Mouse (Mus musculus): ENCODE measurements around the gene Olfr495. TPM values are rescaled to one million over a fixed set of nuclear protein-coding genes. Genes with fewer than 3 reads are reported as not detected.

The Olfr495 gene
- polyA plus RNA-seq (2016; fragmentation: Nextera tagmentation; extraction: Ambion mirVana): not detected in 2 replicates

DNA sequence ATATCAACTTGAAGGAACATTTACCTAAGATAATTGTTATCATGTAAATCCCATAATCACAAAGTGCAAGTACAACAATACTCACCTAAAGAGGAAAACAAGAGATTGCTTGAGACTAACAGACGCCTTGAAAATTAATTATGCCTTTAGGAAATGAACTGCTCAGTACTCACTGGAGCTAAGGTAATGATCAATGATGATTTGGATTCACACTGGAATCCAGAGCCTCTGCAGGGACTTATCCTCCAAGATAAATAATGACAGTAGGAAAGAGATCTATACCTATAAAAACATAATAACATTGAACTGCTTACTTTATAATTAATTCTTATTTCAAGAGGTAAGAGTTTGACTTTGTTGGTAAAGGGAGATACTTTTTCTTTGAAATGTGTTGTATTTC is at the start of gene Olfr495:
Gene Olfr495, plus strand, starts transcription at position 301 of the 400 bp plus-strand sequence.
- 59% methylated on average over 1 of the region's 1 CpGs for WGBS
- ATAC-seq (ENCODE audit: insufficient number of reproducible peaks, low FRiP score): no peak
- no peak within 1 kb of the TSS for H3K9ac ChIP-seq
- no peaks in the 10 kb centered on the region for H3K36me3 ChIP-seq
- no peaks in the 10 kb centered on the region for H3K4me1 ChIP-seq (replicated peaks)
- no peak within 1 kb of the TSS for H3K27ac ChIP-seq (ENCODE audit: poor library complexity, severe bottlenecking)
- no peak within 1 kb of the TSS for H3K4me3 ChIP-seq
- H3K9me3 ChIP-seq (replicated peaks): no peaks in the 10 kb centered on the region
- H3K27me3 ChIP-seq (replicated peaks): no peaks in the 10 kb centered on the region
- H3K4me2 ChIP-seq: no peak within 1 kb of the TSS

- Histone ChIP-seq H3K4me1 (replicated peaks) (no peaks in the 10 kb centered on the region), H3K4me3 (no peak within 1 kb of the TSS), H3K9ac (no peak within 1 kb of the TSS), H3K9me3 (replicated peaks) (peaks cover under 1% of the 10 kb centered on the region; the same call in 1 of the 2 replicates), H3K4me2 (no peak within 1 kb of the TSS), H3K27ac (ENCODE audit: poor library complexity, severe bottlenecking) (no peak within 1 kb of the TSS), H3K36me3 (no peaks in the 10 kb centered on the region), H3K27me3 (replicated peaks) (no peaks in the 10 kb centered on the region)
- 48% methylated on average over 1 of the region's 1 CpGs for WGBS
- ATAC-seq (ENCODE audit: insufficient number of reproducible peaks, low FRiP score): no peak
Measured at GRCm38 (mm10) chr7:108346879-108347278, 46.1 kb upstream of the Olfr495 start, which contains the start of gene Olfr493. Gene Olfr493 (minus strand): TSS chr7:108346979.

DNA sequence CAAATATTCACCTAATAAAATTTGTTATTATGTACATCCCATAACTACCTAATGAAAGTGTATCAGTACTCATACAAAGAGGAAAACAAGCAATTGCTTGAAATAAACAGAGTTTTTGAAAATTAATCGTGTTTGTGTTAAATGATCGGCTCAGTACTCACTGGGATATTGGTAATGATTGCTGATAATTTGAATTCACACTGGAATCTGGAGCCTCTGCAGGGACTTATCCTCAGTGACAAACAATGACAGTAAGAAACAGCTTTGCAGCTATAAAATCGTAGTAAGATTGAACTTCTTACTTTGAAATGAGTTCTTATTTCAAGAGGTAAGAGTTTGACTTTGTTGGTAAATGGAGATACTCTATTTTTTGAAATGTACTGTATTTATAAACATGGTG is 27.9 kb upstream of the Olfr495 start, which contains the start of gene Olfr494:
Gene Olfr494, plus strand, starts transcription at position 301 of the 400 bp plus-strand sequence.
- no peak within 1 kb of the TSS for H3K9ac ChIP-seq
- H3K9me3 ChIP-seq (replicated peaks): peaks cover 12% of the 10 kb centered on the region; the same call in 1 of the 2 replicates
- H3K27me3 ChIP-seq (replicated peaks): no peaks in the 10 kb centered on the region
- H3K36me3 ChIP-seq: no peaks in the 10 kb centered on the region
- no peak within 1 kb of the TSS for H3K4me3 ChIP-seq
- no peak for ATAC-seq (ENCODE audit: insufficient number of reproducible peaks, low FRiP score)
- 60% methylated on average over 3 of the region's 3 CpGs for WGBS
- H3K4me1 ChIP-seq (replicated peaks): no peaks in the 10 kb centered on the region
- H3K4me2 ChIP-seq: no peak within 1 kb of the TSS
- no peak within 1 kb of the TSS for H3K27ac ChIP-seq (ENCODE audit: poor library complexity, severe bottlenecking)

DNA sequence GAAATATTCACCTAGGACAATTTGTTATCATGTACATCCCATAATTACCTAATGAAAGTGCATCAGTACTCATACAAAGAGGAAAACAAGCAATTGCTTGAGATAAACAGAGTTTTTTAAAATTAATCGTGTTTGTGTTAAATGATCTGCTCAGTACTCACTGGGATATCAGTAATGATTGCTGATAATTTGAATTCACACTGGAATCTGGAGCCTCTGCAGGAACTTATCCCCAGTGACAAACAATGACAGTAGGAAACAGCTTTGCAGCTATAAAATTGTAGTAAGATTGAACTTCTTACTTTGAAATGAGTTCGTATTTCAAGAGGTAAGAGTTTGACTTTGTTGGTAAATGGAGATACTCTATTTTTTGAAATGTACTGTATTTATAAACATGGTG is 27.2 kb downstream of the Olfr495 start, which contains the start of gene Olfr497:
Gene Olfr497, plus strand, starts transcription at position 301 of the 400 bp plus-strand sequence.
- no peak for ATAC-seq (ENCODE audit: insufficient number of reproducible peaks, low FRiP score)
- whole genome bisulfite sequencing: 65% methylated on average over 2 of the region's 2 CpGs

More for the DNA sequence above, 27.2 kb downstream of the Olfr495 start, which contains the start of gene Olfr497:
- H3K4me1 ChIP-seq (replicated peaks): no peaks in the 10 kb centered on the region
- no peak within 1 kb of the TSS for H3K9ac ChIP-seq
- no peaks in the 10 kb centered on the region for H3K9me3 ChIP-seq (replicated peaks)
- no peaks in the 10 kb centered on the region for H3K27me3 ChIP-seq (replicated peaks)
- no peak within 1 kb of the TSS for H3K4me2 ChIP-seq
- H3K27ac ChIP-seq (ENCODE audit: poor library complexity, severe bottlenecking): no peak within 1 kb of the TSS
- no peak within 1 kb of the TSS for H3K4me3 ChIP-seq
- H3K36me3 ChIP-seq: no peaks in the 10 kb centered on the region

Other genes with a start within 250 kb of the Olfr495 start
- not detected in 2 replicates for gene Olfr485, start 233.3 kb upstream of the Olfr495 start, polyA plus RNA-seq (2016; fragmentation: Nextera tagmentation; extraction: Ambion mirVana)
- not detected in 2 replicates for gene Olfr486, start 220.4 kb upstream of the Olfr495 start, polyA plus RNA-seq (2016; fragmentation: Nextera tagmentation; extraction: Ambion mirVana)
- gene Olfr487, start 178.5 kb upstream of the Olfr495 start, polyA plus RNA-seq (2016; fragmentation: Nextera tagmentation; extraction: Ambion mirVana): not detected in 2 replicates
- gene Olfr488, start 134.8 kb upstream of the Olfr495 start, polyA plus RNA-seq (2016; fragmentation: Nextera tagmentation; extraction: Ambion mirVana): not detected in 2 replicates
- not detected in 2 replicates for gene Olfr490, start 104.2 kb upstream of the Olfr495 start, polyA plus RNA-seq (2016; fragmentation: Nextera tagmentation; extraction: Ambion mirVana)
- gene Olfr491, start 79.7 kb upstream of the Olfr495 start, polyA plus RNA-seq (2016; fragmentation: Nextera tagmentation; extraction: Ambion mirVana): not detected in 2 replicates
- gene Olfr492, start 69.5 kb upstream of the Olfr495 start, polyA plus RNA-seq (2016; fragmentation: Nextera tagmentation; extraction: Ambion mirVana): not detected in 2 replicates
- not detected in 2 replicates for gene Olfr493, start 46.2 kb upstream of the Olfr495 start, polyA plus RNA-seq (2016; fragmentation: Nextera tagmentation; extraction: Ambion mirVana)
- gene Olfr494, start 27.8 kb upstream of the Olfr495 start, polyA plus RNA-seq (2016; fragmentation: Nextera tagmentation; extraction: Ambion mirVana): not detected in 2 replicates
- not detected in 2 replicates for gene Olfr497, start 27.3 kb downstream of the Olfr495 start, polyA plus RNA-seq (2016; fragmentation: Nextera tagmentation; extraction: Ambion mirVana)
- gene Olfr498, start 72.2 kb downstream of the Olfr495 start, polyA plus RNA-seq (2016; fragmentation: Nextera tagmentation; extraction: Ambion mirVana): not detected in 2 replicates
- not detected in 2 replicates for gene Olfr502, start 131.9 kb downstream of the Olfr495 start, polyA plus RNA-seq (2016; fragmentation: Nextera tagmentation; extraction: Ambion mirVana)
- not detected in 2 replicates for gene Olfr503, start 151.4 kb downstream of the Olfr495 start, polyA plus RNA-seq (2016; fragmentation: Nextera tagmentation; extraction: Ambion mirVana)
- not detected in 2 replicates for gene Olfr504, start 172.6 kb downstream of the Olfr495 start, polyA plus RNA-seq (2016; fragmentation: Nextera tagmentation; extraction: Ambion mirVana)
- 0.05 TPM in 1 of 2 replicates, not detected in the other for gene Olfr506, start 217.6 kb downstream of the Olfr495 start, polyA plus RNA-seq (2016; fragmentation: Nextera tagmentation; extraction: Ambion mirVana)
- not detected in 2 replicates for gene Olfr507, start 228.6 kb downstream of the Olfr495 start, polyA plus RNA-seq (2016; fragmentation: Nextera tagmentation; extraction: Ambion mirVana)
- gene Olfr508, start 236.8 kb downstream of the Olfr495 start, polyA plus RNA-seq (2016; fragmentation: Nextera tagmentation; extraction: Ambion mirVana): not detected in 2 replicates

Measured in heart, embryonic 12.5 days (tissue).